ENCODE assay signal across 9 mouse cellular contexts in the genomic region with DNA sequence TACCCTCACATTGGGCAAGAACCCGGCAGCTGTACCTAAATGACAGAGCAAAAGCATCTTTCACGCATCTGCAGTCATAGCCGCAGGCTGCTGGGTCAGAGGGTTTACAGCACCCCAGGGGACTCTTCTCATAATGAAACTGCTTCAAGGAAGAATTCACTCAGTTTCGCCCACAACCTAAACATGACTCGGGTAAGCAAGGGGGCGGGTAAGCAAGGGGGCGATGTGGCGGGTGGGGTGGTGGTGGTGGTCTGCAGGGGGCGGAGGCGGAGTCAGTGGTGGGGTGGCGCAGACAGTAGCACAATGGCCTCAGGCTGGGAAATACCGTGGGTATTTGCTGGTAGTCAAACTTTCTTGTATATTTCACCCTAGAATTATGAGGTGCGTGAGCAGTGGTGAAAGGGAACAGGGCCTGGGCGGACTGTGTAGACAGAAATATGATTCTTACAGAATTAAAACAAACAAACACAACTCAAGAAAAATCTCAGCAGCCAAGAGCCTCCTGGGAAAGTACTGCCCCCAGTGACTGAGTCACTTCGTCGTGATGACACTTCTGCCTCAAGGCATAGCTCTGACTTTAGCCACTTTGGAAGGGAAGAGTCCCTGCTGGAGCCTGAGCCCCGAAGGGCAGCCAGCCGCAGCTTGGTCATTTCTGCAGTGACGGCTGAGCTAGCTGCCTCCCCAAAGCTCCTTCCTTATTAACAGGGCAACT. TPM values are rescaled to one million over a fixed set of nuclear protein-coding genes. Genes with fewer than 3 reads are reported as not detected.
A peak's percentile ranks its signal among the peaks of the same experiment; 100 is the strongest.
DNase-seq lines count a peak whose midpoint lies in the region; ATAC-seq and TF ChIP-seq lines count a peak whose summit lies in the region.
"Had no signal": no experiment of that assay in that cellular context is flagged by ENCODE, and none has a peak within 500 bp of the region (broad histone marks: within the 10 kb centered on the region; RNA-seq: fewer than 3 reads in every experiment).

No protein-coding gene starts in this region.

- H3K9me3 ChIP-seq in lung, postnatal 0 days (ENCODE audit: low read length) = no peaks in the 10 kb centered on the region
- H3K9me3 ChIP-seq in forebrain, postnatal 0 days (ENCODE audit: low read length) = no peaks in the 10 kb centered on the region
- H3K9me3 ChIP-seq in limb, embryonic 11.5 days (ENCODE audit: control insufficient read depth, low read length) = no peaks in the 10 kb centered on the region
- no peaks in the 10 kb centered on the region for H3K9me3 ChIP-seq in stomach, postnatal 0 days (ENCODE audit: control insufficient read depth, low read length)

- TF ChIP-seq CTCF in lung, postnatal 0 days (IDR thresholded peaks at IDR 0.05) = peak; percentile 7; the same call in 1 of the 2 replicates
- no peak for TF ChIP-seq CTCF in forebrain, postnatal 0 days (IDR thresholded peaks at IDR 0.05; ENCODE audit: low read depth)
- no peak for TF ChIP-seq CTCF in stomach, postnatal 0 days (IDR thresholded peaks at IDR 0.05; ENCODE audit: low read depth)

- TF ChIP-seq EP300 in lung, postnatal 0 days (IDR thresholded peaks at IDR 0.05) = no peak
- TF ChIP-seq EP300 in stomach, postnatal 0 days (optimal IDR thresholded peaks at IDR 0.05) = no peak

- H3K36me3 ChIP-seq in lung, postnatal 0 days (ENCODE audit: insufficient read depth, low read length) = no peaks in the 10 kb centered on the region
- H3K36me3 ChIP-seq in forebrain, postnatal 0 days (ENCODE audit: insufficient read depth) = no peaks in the 10 kb centered on the region
- H3K36me3 ChIP-seq in limb, embryonic 11.5 days (ENCODE audit: control insufficient read depth, insufficient read depth, low read length) = no peaks in the 10 kb centered on the region
- no peaks in the 10 kb centered on the region for H3K36me3 ChIP-seq in stomach, postnatal 0 days (ENCODE audit: control insufficient read depth, insufficient read depth, low read length)

- peak overlapping the region; percentile 38; the same call in 1 of the 2 replicates for H3K4me2 ChIP-seq in lung, postnatal 0 days (replicated peaks; ENCODE audit: low read depth, low read length)
- no peak overlapping the region; the same call in 1 of the 2 replicates for H3K4me2 ChIP-seq in forebrain, postnatal 0 days (ENCODE audit: low read depth)
- peak overlapping the region; percentile 16; the same call in 1 of the 2 replicates for H3K4me2 ChIP-seq in limb, embryonic 11.5 days (ENCODE audit: low read depth, severe bottlenecking)
- no peak overlapping the region for H3K4me2 ChIP-seq in stomach, postnatal 0 days (replicated peaks; ENCODE audit: low read depth)

- H3K4me1 ChIP-seq in lung, postnatal 0 days (ENCODE audit: insufficient read depth, low read depth, low read length) = no peaks in the 10 kb centered on the region
- no peaks in the 10 kb centered on the region for H3K4me1 ChIP-seq in forebrain, postnatal 0 days (ENCODE audit: insufficient read depth)
- H3K4me1 ChIP-seq in limb, embryonic 11.5 days (ENCODE audit: control insufficient read depth, insufficient read depth, low read length) = peaks cover 8% of the 10 kb centered on the region
- H3K4me1 ChIP-seq in stomach, postnatal 0 days (replicated peaks; ENCODE audit: control insufficient read depth, insufficient read depth) = no peaks in the 10 kb centered on the region; the same call in 1 of the 2 replicates
- H3K4me1 ChIP-seq: megakaryocyte, embryonic 14.5 days had no signal

- DNase-seq in lung, postnatal 0 days (ENCODE audit: low spot score) = peak; percentile 76
- DNase-seq in lung, postnatal 14 days = no peak
- no peak for DNase-seq in forebrain, postnatal 0 days
- peak; percentile 60 for DNase-seq in limb, embryonic 11.5 days (ENCODE audit: low spot score)
- DNase-seq in stomach, postnatal 0 days (ENCODE audit: low spot score) = no peak
- DNase-seq in ovary, postnatal 10 days (ENCODE audit: low spot score) = no peak
- no peak for DNase-seq in left cerebral cortex, postnatal 4 days

- ATAC-seq in lung, postnatal 0 days = peak; percentile 74
- ATAC-seq in forebrain, postnatal 0 days = peak; percentile 8; the same call in 1 of the 2 replicates
- peak; percentile 82; the same call in 1 of the 2 replicates for ATAC-seq in limb, embryonic 11.5 days (ENCODE audit: insufficient number of reproducible peaks, low FRiP score, low TSS enrichment, low read depth)
- ATAC-seq in stomach, postnatal 0 days (ENCODE audit: low FRiP score, low TSS enrichment) = no peak
- ATAC-seq in megakaryocyte progenitor cell, adult 5-6 weeks (replicated peaks; ENCODE audit: poor library complexity) = no peak

- no peak overlapping the region for H3K4me3 ChIP-seq in lung, postnatal 0 days (ENCODE audit: low read depth, low read length)
- H3K4me3 ChIP-seq in forebrain, postnatal 0 days (ENCODE audit: low read depth, low read length) = no peak overlapping the region
- no peak overlapping the region for H3K4me3 ChIP-seq in limb, embryonic 11.5 days (ENCODE audit: low read depth, low read length)
- 0 out of 2 replicates have a peak overlapping the region, but pooled peaks have one; percentile 1 for H3K4me3 ChIP-seq in stomach, postnatal 0 days (ENCODE audit: low read depth, low read length)
- H3K4me3 ChIP-seq: megakaryocyte, embryonic 14.5 days had no signal

- H3K9ac ChIP-seq in lung, postnatal 0 days (replicated peaks; ENCODE audit: low read depth) = no peak overlapping the region
- no peak overlapping the region for H3K9ac ChIP-seq in forebrain, postnatal 0 days
- no peak overlapping the region for H3K9ac ChIP-seq in limb, embryonic 11.5 days (ENCODE audit: low read length)
- H3K9ac ChIP-seq in stomach, postnatal 0 days (ENCODE audit: low read length) = no peak overlapping the region

- 0 out of 2 replicates have a peak overlapping the region, but pooled peaks have one; percentile 47 for H3K27ac ChIP-seq in lung, postnatal 0 days (ENCODE audit: low read length)
- H3K27ac ChIP-seq in forebrain, postnatal 0 days (ENCODE audit: low read depth, low read length) = no peak overlapping the region
- H3K27ac ChIP-seq in limb, embryonic 11.5 days (replicated peaks; ENCODE audit: low read depth, low read length) = no peak overlapping the region
- no peak overlapping the region for H3K27ac ChIP-seq in stomach, postnatal 0 days (replicated peaks)

- intact Hi-C loops in left cerebral cortex, postnatal 4 days (cut with DNase I) = no loop called here

- whole genome bisulfite sequencing in lung, postnatal 0 days = 28% methylated on average over 19 of the region's 19 CpGs
- WGBS in forebrain, postnatal 0 days = 20% methylated on average over 19 of the region's 19 CpGs
- 25% methylated on average over 19 of the region's 19 CpGs for WGBS in limb, embryonic 11.5 days
- WGBS in stomach, postnatal 0 days = 33% methylated on average over 19 of the region's 19 CpGs

- H3K27me3 ChIP-seq in lung, postnatal 0 days (replicated peaks; ENCODE audit: insufficient read depth, low read length) = no peaks in the 10 kb centered on the region
- no peaks in the 10 kb centered on the region for H3K27me3 ChIP-seq in forebrain, postnatal 0 days (ENCODE audit: insufficient read depth, low read length)
- no peaks in the 10 kb centered on the region for H3K27me3 ChIP-seq in limb, embryonic 11.5 days (ENCODE audit: control insufficient read depth, insufficient read depth, low read length)
- no peaks in the 10 kb centered on the region for H3K27me3 ChIP-seq in stomach, postnatal 0 days (ENCODE audit: control insufficient read depth, insufficient read depth, low read length)

RNA-seq across cellular contexts. Expression of gene Mex3b, which starts 55.8 kb away (rescaled TPM):
- polyA plus RNA-seq in lung, postnatal 0 days (2015; fragmentation: Nextera tagmentation; extraction: Ambion mirVana) = 6.5 and 7.7 TPM in 2 replicates
- total RNA-seq in forebrain, postnatal 0 days (2014; rRNA removed) = 111 and 141 TPM in 2 replicates
- polyA plus RNA-seq in forebrain, postnatal 0 days (2015; fragmentation: Nextera tagmentation; extraction: Ambion mirVana) = 22.8 and 24.5 TPM in 2 replicates
- polyA plus RNA-seq in limb, embryonic 11.5 days (2014; fragmentation: Nextera tagmentation; extraction: Ambion mirVana) = 47.0 and 47.4 TPM in 2 replicates
- 2.3 and 2.8 TPM in 2 replicates for polyA plus RNA-seq in stomach, postnatal 0 days (2015; fragmentation: Nextera tagmentation; extraction: Ambion mirVana)
- 3.7 and 4.5 TPM in 2 replicates for total RNA-seq in megakaryocyte progenitor cell, adult 5-6 weeks (2015)
- total RNA-seq in megakaryocyte progenitor cell, adult 5-6 weeks (2017) = 2.2 and 4.7 TPM in 2 replicates
- 10 to 100 TPM; 73.8 to 79.0 TPM for total RNA-seq in left cerebral cortex, postnatal 4 days (2021)

Comparison
In these comparisons a context has a peak if more than half of its experiments do, and no peak if none do; other contexts are left out.
1. DNase-seq: peak in lung, postnatal 0 days (single experiment) and limb, embryonic 11.5 days (single experiment); none in lung, postnatal 14 days (single experiment), forebrain, postnatal 0 days (single experiment), stomach, postnatal 0 days (single experiment), ovary, postnatal 10 days (single experiment) and left cerebral cortex, postnatal 4 days (single experiment).
2. ATAC-seq: peak in lung, postnatal 0 days (single experiment), forebrain, postnatal 0 days (single experiment) and limb, embryonic 11.5 days (single experiment); none in stomach, postnatal 0 days (single experiment) and megakaryocyte progenitor cell, adult 5-6 weeks (single experiment).
3. H3K4me2 ChIP-seq: peak in lung, postnatal 0 days (single experiment) and limb, embryonic 11.5 days (single experiment); none in forebrain, postnatal 0 days (single experiment) and stomach, postnatal 0 days (single experiment).